Mouse (Mus musculus) heart, adult 11 months (tissue): ENCODE results near the gene Slc16a8.

Experiments
- DNase-seq: peaks from one replicate; pipeline ENCODE4 v3.0.0; 2022

Slc16a8 gene

DNA sequence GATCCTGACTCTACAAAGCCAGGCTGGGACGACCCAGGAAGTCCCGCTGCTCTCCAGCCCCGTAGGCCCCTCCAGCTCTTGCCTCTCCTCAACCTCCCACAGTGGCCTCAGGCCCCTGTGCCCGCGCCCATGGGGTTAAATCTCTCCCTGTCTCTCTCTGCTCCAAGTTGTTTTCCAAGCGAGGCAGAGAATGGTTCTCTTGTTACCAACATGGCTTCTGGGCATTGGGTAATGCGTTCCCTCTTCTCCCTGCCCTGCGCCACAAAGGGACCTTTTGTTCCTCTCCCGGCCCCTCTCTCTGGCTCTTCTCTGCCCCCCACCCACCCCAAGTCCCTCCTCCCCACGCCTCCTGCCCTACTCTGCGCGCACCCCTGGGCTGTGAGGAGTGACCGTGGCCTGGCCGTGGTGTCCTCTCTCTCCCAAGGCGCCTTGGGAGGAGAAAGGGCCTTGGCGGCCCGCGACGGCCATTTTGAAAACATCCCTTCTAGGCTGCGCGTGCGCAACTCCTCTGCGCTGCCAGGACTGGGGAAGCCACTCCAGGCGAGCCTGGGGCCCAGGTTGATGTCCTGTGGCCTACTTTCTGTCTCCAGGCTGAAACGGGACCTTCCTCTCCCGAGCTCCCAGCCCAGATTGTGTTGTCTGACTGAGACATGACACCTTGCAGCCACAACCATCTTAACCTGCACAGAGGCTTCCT lies 41.7 kb downstream of the Slc16a8 start:
- DNase-seq, result no peak

DNA sequence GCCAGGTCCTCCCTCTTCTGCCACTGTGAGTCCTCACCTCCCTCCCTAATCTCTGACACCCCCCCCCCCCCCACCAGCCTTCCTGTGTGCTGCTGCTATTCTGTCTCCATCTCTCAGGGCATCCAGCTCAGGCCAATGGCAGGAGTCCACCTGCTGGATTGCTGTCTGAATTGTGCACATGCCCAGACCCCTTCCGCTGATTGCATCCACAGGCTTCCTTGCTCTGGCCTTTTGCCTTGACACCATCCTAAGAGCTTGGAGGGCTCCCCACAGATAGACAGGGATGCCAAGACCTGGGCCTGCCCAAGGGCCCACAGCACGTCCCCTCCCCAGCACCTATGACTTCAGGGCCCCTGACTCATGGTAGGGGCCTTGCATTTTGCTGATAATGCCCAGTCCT lies 44.2 kb downstream of the Slc16a8 start:
- no peak for DNase-seq

DNA sequence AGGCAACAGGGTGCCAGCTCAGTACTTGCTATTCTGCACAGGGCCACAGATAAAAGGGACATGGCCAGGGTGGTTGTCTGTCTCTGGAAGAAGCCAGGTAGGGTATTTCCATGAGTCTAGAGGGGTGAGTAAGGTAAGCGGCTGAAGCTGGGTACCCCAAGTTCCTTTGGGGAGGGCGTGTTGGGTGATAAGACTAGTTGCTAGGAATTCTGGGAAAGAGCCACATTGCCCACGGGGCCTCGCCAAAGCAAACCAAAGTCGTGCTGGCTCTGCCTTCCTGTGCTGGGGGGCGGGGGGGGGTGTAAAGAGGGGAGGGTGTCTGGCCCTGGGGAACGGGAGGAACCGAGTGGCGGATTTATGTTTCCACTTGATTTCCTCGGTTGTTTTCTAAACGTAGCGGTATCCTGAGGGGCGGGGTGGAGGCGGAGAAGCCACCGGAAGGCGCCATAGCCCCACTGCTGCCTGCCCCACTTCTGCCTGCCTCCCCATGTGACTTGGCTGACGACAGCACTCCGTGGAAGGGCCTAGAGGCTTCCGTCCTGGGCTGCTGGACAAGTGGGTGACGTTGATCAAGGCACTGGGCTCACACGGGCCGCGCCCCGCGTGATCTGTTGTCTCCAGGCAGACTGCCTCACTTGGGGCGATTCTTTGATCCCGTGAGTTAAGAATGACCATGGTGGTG lies 45.7 kb downstream of the Slc16a8 start:
- DNase-seq, result peak; percentile 98

DNA sequence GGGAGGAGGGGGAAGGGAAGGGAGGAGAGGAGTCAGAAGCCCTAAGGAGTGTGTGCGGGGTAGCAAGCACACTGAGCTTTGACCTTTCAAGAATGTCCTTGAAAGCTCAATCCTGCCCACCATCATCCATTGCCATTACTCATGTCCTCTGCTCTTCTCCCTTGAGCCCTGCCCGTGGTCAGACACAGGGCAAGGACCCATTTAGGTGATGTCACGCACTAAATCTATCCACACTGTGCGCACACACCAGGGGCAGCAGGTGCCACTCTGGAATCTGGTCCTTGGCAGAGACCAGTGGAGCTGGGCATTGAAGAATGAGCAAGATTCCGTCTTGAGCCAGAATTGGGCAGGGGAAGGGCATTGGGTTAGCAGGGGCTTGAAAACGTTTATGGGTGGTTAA lies 46.4 kb downstream of the Slc16a8 start:
- DNase-seq, result no peak

DNA sequence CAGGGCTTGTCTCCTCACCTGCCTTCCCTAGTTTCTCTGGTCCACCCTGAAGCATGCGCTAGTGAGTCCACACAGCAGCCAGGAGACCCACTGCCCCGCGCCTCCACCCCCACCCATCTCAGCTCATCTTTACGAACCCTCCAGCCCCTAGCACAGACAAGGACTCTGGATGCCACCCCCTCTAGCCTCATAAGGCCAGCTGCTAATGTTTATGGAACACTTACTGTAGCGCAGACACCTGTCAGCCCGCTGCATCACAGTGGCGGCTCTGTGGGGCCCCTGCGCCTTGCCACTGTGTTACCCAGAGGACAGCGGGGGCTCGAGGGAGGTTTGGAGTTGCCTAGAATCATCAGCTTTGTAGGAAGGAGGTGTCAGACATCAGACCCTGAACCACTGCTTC lies 52.0 kb downstream of the Slc16a8 start:
- DNase-seq, result no peak

GRCm38 (mm10) chr15:79201491-79202150 lies 52.9 kb downstream of the Slc16a8 start:
- DNase-seq, result no peak
